Mouse (Mus musculus): ENCODE results near the gene Vsig10.
"Not testable (repeated sequence)": the region's sequence is repeated elsewhere in the genome, so short reads cannot be mapped to it uniquely, and the experiment has no call there.

Gene Vsig10

GRCm38 (mm10) chr5:117318741-117319629 lies at the start of gene Vsig10:
Gene Vsig10, plus strand, starts transcription at chr5:117319083.
- DNase-seq (ENCODE audit: low spot score): peak; percentile 64

GRCm38 (mm10) chr5:117269395-117269794 lies 49.5 kb upstream of the Vsig10 start:
- DNase-seq (ENCODE audit: low spot score): no peak

GRCm38 (mm10) chr5:117271945-117272344 lies 46.9 kb upstream of the Vsig10 start:
- DNase-seq (ENCODE audit: low spot score): no peak

GRCm38 (mm10) chr5:117274817-117275216 lies 44.1 kb upstream of the Vsig10 start:
- DNase-seq (ENCODE audit: low spot score): no peak

- DNase-seq (ENCODE audit: low spot score): no peak
Observed at GRCm38 (mm10) chr5:117277784-117278183, 41.1 kb upstream of the Vsig10 start.

GRCm38 (mm10) chr5:117278809-117279668 lies 39.8 kb upstream of the Vsig10 start:
- no peak for DNase-seq (ENCODE audit: low spot score)

- DNase-seq (ENCODE audit: low spot score): no peak
Observed at GRCm38 (mm10) chr5:117279669-117280050, 39.2 kb upstream of the Vsig10 start.

- DNase-seq (ENCODE audit: low spot score): no peak
Observed at GRCm38 (mm10) chr5:117281536-117281935, 37.3 kb upstream of the Vsig10 start.

GRCm38 (mm10) chr5:117282360-117282759 lies 36.5 kb upstream of the Vsig10 start:
- no peak for DNase-seq (ENCODE audit: low spot score)

- no peak for DNase-seq (ENCODE audit: low spot score)
Observed at GRCm38 (mm10) chr5:117284029-117284428, 34.9 kb upstream of the Vsig10 start.

GRCm38 (mm10) chr5:117284682-117285081 lies 34.2 kb upstream of the Vsig10 start:
- no peak for DNase-seq (ENCODE audit: low spot score)

- DNase-seq (ENCODE audit: low spot score): no peak
Observed at GRCm38 (mm10) chr5:117285266-117285665, 33.6 kb upstream of the Vsig10 start.

GRCm38 (mm10) chr5:117286286-117286685 lies 32.6 kb upstream of the Vsig10 start:
- DNase-seq (ENCODE audit: low spot score): no peak

- peak; percentile 91 for DNase-seq (ENCODE audit: low spot score)
Observed at GRCm38 (mm10) chr5:117286831-117287822, 31.8 kb upstream of the Vsig10 start, which contains the start of gene Pebp1. Gene Pebp1, minus strand, starts transcription at chr5:117287625.

- no peak for DNase-seq (ENCODE audit: low spot score)
Observed at GRCm38 (mm10) chr5:117289646-117290045, 29.2 kb upstream of the Vsig10 start.

GRCm38 (mm10) chr5:117290081-117290480 lies 28.8 kb upstream of the Vsig10 start:
- DNase-seq (ENCODE audit: low spot score): no peak

- no peak for DNase-seq (ENCODE audit: low spot score)
Observed at GRCm38 (mm10) chr5:117291312-117291711, 27.6 kb upstream of the Vsig10 start.

- DNase-seq (ENCODE audit: low spot score): no peak
Observed at GRCm38 (mm10) chr5:117292547-117292946, 26.3 kb upstream of the Vsig10 start.

- not testable (repeated sequence) for DNase-seq (ENCODE audit: low spot score)
Observed at GRCm38 (mm10) chr5:117293776-117294175, 25.1 kb upstream of the Vsig10 start.

GRCm38 (mm10) chr5:117295011-117295410 lies 23.9 kb upstream of the Vsig10 start:
- DNase-seq (ENCODE audit: low spot score): no peak

GRCm38 (mm10) chr5:117302899-117303298 lies 16.0 kb upstream of the Vsig10 start:
- no peak for DNase-seq (ENCODE audit: low spot score)
